Mouse (Mus musculus): ENCODE data around the gene Stx12. TPM values are rescaled to one million over a fixed set of nuclear protein-coding genes. Genes with fewer than 3 reads are reported as not detected.
"Not testable (repeated sequence)": the region's sequence is repeated elsewhere in the genome, so short reads cannot be mapped to it uniquely, and the experiment has no call there.

Gene Stx12
- 10 to 100 TPM; 32.5 to 32.8 TPM for total RNA-seq (2021)
- polyA plus RNA-seq (2012; rRNA removed) = 16.2 and 31.7 TPM in 2 replicates
- long read RNA-seq, transcript Stx12-201 (9 exons, 2,934 nt) = major isoform, 38 of 40 reads
- long read RNA-seq, partial matches to known transcripts = 1 of 40 reads
- long read RNA-seq, other reads (novel, unspliced or antisense) = 1 of 40 reads

- peak within 1 kb of the TSS; percentile 88 for H3K9ac ChIP-seq (ENCODE audit: low read depth, low read length)
- H3K27me3 ChIP-seq (ENCODE audit: control insufficient read depth, insufficient read depth, low read length) = no peaks in the 10 kb centered on the region
- H3K4me1 ChIP-seq (ENCODE audit: control insufficient read depth, insufficient read depth, low read length) = peaks cover 10% of the 10 kb centered on the region
- intact Hi-C loops (cut with DNase I) = loop anchor here (1.0 to 2.0 kb wide), 3 partner anchors 21 to 41 kb away; partner anchors contain the start of genes Fam76a and Ppp1r8
- H3K4me3 ChIP-seq = peak within 1 kb of the TSS; percentile 98
- peak; percentile 94 for DNase-seq
- H3K79me2 ChIP-seq (replicated peaks; ENCODE audit: control insufficient read depth, insufficient read depth, low read length) = peaks cover 6% of the 10 kb centered on the region
- peaks cover 9% of the 10 kb centered on the region for H3K36me3 ChIP-seq (ENCODE audit: control insufficient read depth, insufficient read depth, low read length)
- H3K27ac ChIP-seq = peak within 1 kb of the TSS; percentile 87
- under 1% methylated on average over 72 of the region's 72 CpGs for WGBS
- TF ChIP-seq POLR2A (IDR thresholded peaks at IDR 0.05; ENCODE audit: insufficient read depth, low read depth, low read length) (peak; percentile 96), EP300 (IDR thresholded peaks at IDR 0.05; ENCODE audit: insufficient read depth, low read depth, low read length) (peak; percentile 23; the same call in 1 of the 2 replicates), CTCF (IDR thresholded peaks at IDR 0.05) (no peak)
Measured at GRCm38 (mm10) chr4:132884064-132884843, at the start of gene Stx12. Stx12 (minus strand) TSS chr4:132884509.

- WGBS = 85% methylated on average over 4 of the region's 4 CpGs
- Histone ChIP-seq H3K27me3 (ENCODE audit: control insufficient read depth, insufficient read depth, low read length) (no peaks in the 10 kb centered on the region), H3K9ac (ENCODE audit: low read depth, low read length) (no peak overlapping the region), H3K79me2 (replicated peaks; ENCODE audit: control insufficient read depth, insufficient read depth, low read length) (no peaks in the 10 kb centered on the region), H3K36me3 (ENCODE audit: control insufficient read depth, insufficient read depth, low read length) (no peaks in the 10 kb centered on the region), H3K4me3 (no peak overlapping the region), H3K4me1 (ENCODE audit: control insufficient read depth, insufficient read depth, low read length) (no peaks in the 10 kb centered on the region), H3K27ac (no peak overlapping the region)
- no peak for TF ChIP-seq CTCF (IDR thresholded peaks at IDR 0.05)
- TF ChIP-seq EP300 (IDR thresholded peaks at IDR 0.05; ENCODE audit: insufficient read depth, low read depth, low read length) = no peak
- no peak for TF ChIP-seq POLR2A (IDR thresholded peaks at IDR 0.05; ENCODE audit: insufficient read depth, low read depth, low read length)
- intact Hi-C loops (cut with DNase I) = no loop called here
- DNase-seq = no peak
Measured at GRCm38 (mm10) chr4:132932752-132933404, 48.6 kb upstream of the Stx12 start.

- Histone ChIP-seq H3K4me1 (ENCODE audit: control insufficient read depth, insufficient read depth, low read length) (no peaks in the 10 kb centered on the region), H3K27me3 (ENCODE audit: control insufficient read depth, insufficient read depth, low read length) (no peaks in the 10 kb centered on the region), H3K27ac (no peak overlapping the region), H3K36me3 (ENCODE audit: control insufficient read depth, insufficient read depth, low read length) (no peaks in the 10 kb centered on the region), H3K79me2 (replicated peaks; ENCODE audit: control insufficient read depth, insufficient read depth, low read length) (no peaks in the 10 kb centered on the region), H3K9ac (ENCODE audit: low read depth, low read length) (no peak overlapping the region), H3K4me3 (no peak overlapping the region)
- 13% methylated on average over 8 of the region's 8 CpGs for WGBS
- intact Hi-C loops (cut with DNase I) = loop anchor here (2.0 kb wide), 1 partner anchor 154 kb away; no protein-coding TSS in a partner anchor
- peak; percentile 20 to 42 for DNase-seq
- no peak for TF ChIP-seq POLR2A (IDR thresholded peaks at IDR 0.05; ENCODE audit: insufficient read depth, low read depth, low read length)
- peak; percentile 99; the same call in 1 of the 2 replicates for TF ChIP-seq CTCF (IDR thresholded peaks at IDR 0.05)
Measured at GRCm38 (mm10) chr4:132930784-132931183, 46.5 kb upstream of the Stx12 start.

GRCm38 (mm10) chr4:132926520-132926919 is 42.2 kb upstream of the Stx12 start:
- intact Hi-C loops (cut with DNase I); H3K36me3 ChIP-seq (ENCODE audit: control insufficient read depth, insufficient read depth, low read length); H3K27ac ChIP-seq; H3K4me1 ChIP-seq (ENCODE audit: control insufficient read depth, insufficient read depth, low read length); H3K27me3 ChIP-seq (ENCODE audit: control insufficient read depth, insufficient read depth, low read length); DNase-seq; H3K79me2 ChIP-seq (replicated peaks; ENCODE audit: control insufficient read depth, insufficient read depth, low read length); H3K9ac ChIP-seq (ENCODE audit: low read depth, low read length); H3K4me3 ChIP-seq: not testable (repeated sequence)
- WGBS = 59% methylated on average over 2 of the region's 2 CpGs

GRCm38 (mm10) chr4:132922558-132923008 is 38.3 kb upstream of the Stx12 start, which contains the start of gene Fam76a:
Fam76a (minus strand) TSS chr4:132922558.
- Histone ChIP-seq H3K27me3 (ENCODE audit: control insufficient read depth, insufficient read depth, low read length) (no peaks in the 10 kb centered on the region), H3K27ac (peak within 1 kb of the TSS; percentile 99), H3K79me2 (replicated peaks; ENCODE audit: control insufficient read depth, insufficient read depth, low read length) (no peaks in the 10 kb centered on the region), H3K36me3 (ENCODE audit: control insufficient read depth, insufficient read depth, low read length) (no peaks in the 10 kb centered on the region), H3K9ac (ENCODE audit: low read depth, low read length) (peak within 1 kb of the TSS; percentile 99), H3K4me1 (ENCODE audit: control insufficient read depth, insufficient read depth, low read length) (peaks cover 4% of the 10 kb centered on the region), H3K4me3 (peak within 1 kb of the TSS; percentile 80)
- under 1% methylated on average over 53 of the region's 53 CpGs for WGBS
- peak; percentile 100 for DNase-seq
- peak; percentile 97 for TF ChIP-seq POLR2A (IDR thresholded peaks at IDR 0.05; ENCODE audit: insufficient read depth, low read depth, low read length)
- no peak; the same call in 1 of the 2 replicates for TF ChIP-seq EP300 (IDR thresholded peaks at IDR 0.05; ENCODE audit: insufficient read depth, low read depth, low read length)
- intact Hi-C loops (cut with DNase I) = loop anchor here (1.0 to 5.0 kb wide), 2 partner anchors 38 to 80 kb away; partner anchors contain the start of genes Ppp1r8 and Stx12

Data from heart, adult 2 months (tissue).